Mouse (Mus musculus) testis, postnatal 14 days (tissue): ENCODE measurements around the gene Rab44.
A peak's percentile ranks its signal among the peaks of the same experiment; 100 is the strongest.
"Not testable (repeated sequence)": the region's sequence is repeated elsewhere in the genome, so short reads cannot be mapped to it uniquely, and the experiment has no call there.

Source experiments
- DNase-seq: peaks from one replicate; pipeline ENCODE4 v3.0.0; 2021; ENCODE audit warnings: low spot score

The Rab44 gene

DNA sequence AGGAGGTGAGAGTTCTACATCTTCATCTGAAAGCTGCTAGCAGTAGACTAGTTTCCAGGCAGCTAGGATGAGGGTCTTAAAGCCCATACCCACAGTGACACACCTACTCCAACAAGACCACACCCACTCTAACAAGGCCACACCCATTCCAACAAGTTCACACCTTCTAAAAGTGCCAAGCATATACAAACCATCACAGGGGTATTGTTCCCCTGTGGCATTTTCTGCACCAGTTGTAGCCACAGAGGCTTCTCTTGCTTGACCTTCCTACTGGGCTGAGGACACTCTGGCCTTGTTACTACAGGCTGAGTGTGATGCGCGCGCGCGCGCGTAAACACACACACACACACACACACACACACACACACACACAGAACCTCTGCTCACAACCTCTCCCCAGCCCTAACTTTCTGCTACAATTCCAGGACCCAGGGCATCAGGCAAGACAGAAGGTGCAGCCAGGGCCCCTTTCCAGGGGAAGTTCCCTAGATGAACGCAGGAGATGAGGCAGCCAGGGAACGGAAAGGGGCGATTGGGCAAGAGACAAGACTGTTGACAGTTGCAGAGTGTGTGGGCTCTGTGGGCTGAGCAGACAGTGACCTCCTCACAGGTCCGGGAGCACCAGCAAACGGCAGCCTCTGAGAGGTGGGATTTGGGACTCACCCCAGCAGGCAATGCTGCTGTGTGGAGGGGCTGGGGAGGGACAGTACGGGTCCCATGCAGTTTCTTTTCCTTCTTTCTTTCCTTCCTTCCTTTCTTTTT, at the start of gene Rab44:
Rab44 (plus strand) TSS at position 555 of the 762 bp plus-strand sequence.
- DNase-seq = no peak

DNA sequence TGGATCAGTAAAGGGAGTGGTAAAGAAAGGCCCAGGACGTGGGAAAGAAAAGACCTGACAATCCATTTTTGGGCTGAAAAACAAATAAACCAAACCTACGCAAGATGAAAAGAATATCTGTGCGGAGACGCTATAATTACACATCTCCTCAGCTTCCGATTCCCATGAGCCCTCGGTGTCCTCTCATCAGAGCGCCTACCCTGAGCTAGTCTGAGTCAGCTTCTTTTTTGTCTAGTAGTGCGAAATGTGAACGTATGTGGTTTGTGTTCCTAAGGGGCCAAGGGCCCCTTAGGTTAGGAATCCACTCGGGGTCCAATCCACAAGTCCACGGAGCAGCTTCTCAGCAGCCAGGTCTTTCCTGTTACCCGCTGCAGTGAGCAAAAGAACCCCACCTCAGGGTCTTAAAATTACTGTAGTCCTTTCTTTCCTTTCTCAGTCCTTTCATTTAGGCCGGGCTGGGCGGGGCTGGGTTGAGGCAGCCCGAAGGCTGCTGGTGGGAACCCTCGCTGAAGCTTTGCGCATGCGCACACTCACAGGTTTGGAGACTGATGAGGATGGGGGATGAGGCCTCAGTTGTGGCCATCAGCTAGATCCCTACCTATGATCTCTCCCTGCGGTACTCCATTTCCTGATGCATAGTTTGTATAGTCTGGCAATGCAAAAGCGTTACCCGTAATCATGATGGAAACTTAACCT, 48.6 kb upstream of the Rab44 start:
- no peak for DNase-seq

DNA sequence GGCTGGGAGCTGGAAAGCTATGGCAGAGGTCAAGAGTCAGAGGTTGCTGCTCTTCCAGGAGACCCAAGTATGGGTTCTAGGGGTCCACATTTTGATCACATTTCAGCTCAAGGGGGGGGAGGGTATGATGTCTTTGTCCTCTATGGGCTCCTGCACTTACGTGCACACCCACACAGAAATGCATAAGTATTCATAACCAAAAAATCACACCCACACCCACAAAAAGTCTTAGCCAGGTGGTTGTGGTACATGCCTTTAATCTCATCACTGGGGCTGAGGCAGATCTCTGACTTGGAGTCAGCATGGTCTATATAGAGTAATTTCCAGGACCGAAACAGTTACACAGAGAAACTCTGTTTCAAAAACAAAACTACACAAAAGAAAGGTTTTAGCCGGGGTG, 48.0 kb upstream of the Rab44 start:
- no peak for DNase-seq

DNA sequence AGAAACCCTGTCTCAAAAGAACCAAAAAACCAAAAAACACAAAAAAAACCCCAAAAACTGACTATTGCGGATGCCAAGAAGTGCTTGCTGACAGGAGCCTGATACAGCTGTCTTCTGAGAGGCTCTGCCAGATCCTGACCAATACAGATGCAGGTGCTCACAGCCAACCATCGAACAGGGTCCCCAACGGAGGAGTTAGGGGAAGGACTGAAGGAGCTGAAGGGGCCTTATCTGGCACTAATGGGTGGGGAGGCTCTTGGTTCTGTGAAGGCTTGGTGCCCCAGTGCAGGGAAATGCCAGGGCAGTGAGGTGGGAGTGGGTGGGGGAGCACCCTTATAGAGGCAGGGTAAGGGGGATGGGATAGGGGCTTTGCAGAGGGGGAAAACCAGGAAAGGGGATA, 46.5 kb upstream of the Rab44 start:
- DNase-seq = not testable (repeated sequence)

DNA sequence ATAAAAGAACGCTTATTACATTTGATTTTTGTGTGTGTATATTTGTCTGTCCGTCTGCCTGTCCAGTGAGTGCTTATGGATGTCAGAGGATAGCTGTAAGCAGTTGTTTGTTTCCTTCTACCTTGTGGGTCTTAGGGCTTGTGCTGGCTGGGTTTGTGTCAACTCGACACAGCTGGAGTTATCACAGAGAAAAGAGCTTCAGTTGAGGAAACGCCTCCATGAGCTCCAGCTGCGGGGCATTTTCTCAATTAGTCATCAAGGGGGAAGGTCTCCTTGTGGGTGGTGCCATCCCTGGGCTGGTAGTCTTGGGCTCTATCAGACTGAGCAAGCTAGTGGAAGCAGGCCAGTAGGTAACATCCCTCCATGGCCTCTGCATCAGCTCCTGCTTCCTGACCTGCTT, 46.1 kb upstream of the Rab44 start:
- no peak for DNase-seq

DNA sequence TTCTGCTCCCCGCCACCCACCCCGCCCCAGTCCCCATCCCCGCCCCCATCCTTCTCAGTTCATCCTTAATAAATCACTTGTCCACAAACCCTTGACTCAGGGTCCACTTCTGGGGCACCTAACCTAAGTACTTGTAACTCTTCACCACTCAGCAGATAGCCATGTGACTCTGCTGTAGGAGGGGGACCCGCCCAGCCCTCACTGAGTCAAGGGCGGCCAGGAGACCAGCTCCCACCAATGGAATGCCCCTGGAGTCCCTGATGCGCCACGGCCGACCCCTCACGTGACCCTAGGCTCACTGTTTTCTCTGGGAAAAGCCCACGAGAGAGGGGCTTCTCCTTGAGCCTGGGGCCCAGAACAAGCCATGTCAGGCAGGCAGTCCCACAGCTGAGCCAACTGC, 44.9 kb upstream of the Rab44 start:
- DNase-seq = no peak

DNA sequence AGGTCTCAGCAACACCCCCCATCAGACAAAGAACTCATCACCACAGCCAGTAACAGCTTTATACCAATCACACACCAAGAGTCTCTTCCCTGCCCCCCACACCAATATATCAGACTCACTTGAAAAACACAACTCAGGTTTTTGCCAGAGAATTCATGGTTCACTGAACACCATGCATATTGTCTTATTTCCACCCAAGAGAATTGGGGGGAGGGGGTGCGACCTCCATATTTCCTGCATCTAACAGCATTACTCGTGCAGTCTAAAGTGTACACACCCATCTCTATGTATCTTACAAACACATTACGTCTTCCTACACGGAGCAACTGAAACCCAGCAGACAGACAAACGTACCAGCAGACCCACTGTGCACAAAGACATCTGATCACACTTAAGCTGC, 42.1 kb upstream of the Rab44 start:
- no peak for DNase-seq

DNA sequence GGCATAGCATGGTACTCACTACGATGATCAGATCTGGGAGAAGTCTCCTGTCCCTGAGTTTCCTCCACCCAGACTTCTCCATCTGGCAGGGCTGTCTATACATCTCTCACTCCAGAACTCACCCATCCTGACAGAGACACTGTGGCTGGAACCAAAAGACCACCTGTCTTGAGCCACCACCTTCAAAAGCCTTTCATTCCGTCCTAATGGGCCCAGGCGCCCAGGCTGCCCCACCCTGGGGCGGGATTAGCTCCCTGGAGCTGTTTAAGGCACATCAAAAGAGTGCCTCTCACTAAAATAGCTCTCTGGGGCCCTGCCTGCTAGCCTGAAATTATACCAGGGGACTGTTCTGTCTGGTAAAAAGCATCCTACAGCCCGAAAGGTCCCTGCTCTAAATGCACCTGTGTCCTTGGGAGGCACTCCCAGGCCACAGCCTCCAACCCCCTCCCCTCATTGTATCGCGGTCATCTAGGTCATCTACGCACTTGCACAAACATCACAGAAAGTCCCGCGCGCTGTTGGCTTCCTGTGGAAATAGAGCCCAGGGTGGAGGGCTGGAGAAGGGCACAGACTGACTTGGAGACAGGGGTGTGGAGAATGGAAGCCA, 41.1 kb upstream of the Rab44 start:
- no peak for DNase-seq

DNA sequence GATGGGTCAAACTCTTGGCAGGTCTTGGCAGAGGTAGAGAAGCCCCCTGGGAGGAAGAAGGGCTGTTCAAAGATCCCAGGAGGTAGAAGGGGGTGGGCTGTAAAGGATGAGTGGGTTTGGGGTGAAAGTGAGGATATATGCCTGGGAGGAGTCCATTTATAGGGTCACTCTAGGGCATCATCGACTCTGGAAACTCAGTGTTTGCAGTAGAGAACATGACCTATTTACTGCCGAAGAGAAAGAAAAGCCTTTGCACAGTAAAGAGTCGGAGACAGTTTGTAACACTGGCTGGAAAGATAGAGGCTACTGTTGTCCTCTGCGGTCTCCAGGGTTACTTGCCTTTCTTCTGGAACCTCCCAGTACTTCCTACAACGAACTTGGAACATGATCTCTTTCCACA, 40.6 kb upstream of the Rab44 start:
- DNase-seq = no peak

DNA sequence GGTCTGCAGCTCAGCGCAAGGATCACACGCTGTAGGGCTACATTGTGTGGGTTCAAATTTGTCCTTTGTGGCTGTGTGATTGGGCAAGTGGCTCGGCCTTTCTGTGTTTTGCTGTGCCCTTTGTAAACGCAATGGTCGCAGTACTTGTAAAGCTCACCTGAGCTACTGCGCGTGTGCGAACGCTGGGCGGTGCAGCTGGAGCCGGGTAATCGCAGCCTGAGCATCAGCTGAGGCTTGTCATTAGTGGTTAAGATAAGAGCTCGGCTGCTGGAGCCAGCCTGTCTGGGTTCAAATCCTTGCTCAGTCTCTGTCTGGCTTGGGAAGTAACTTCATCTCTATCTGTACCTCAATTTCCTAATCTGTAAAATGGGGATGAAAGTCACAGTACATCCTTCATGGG, 39.9 kb upstream of the Rab44 start:
- DNase-seq = no peak

DNA sequence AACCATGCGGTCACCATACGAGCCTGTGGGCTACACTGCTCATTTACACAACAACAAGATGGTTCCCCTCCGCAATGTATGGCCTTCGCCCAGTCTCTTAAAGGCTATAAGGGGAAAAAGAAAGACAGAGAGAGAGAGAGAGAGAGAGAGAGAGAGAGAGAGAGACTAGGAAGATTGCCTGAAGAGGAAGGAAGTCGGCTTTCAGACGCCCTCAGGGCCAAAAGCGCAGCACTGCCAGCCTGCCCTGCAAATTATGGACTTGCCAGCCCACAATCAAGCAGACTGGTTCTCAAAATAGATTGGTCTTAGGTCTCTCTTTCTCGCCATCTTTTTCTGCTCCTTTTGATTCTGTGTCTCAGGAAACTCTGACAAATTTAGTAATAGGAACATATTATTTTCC, 37.7 kb upstream of the Rab44 start:
- DNase-seq = no peak

DNA sequence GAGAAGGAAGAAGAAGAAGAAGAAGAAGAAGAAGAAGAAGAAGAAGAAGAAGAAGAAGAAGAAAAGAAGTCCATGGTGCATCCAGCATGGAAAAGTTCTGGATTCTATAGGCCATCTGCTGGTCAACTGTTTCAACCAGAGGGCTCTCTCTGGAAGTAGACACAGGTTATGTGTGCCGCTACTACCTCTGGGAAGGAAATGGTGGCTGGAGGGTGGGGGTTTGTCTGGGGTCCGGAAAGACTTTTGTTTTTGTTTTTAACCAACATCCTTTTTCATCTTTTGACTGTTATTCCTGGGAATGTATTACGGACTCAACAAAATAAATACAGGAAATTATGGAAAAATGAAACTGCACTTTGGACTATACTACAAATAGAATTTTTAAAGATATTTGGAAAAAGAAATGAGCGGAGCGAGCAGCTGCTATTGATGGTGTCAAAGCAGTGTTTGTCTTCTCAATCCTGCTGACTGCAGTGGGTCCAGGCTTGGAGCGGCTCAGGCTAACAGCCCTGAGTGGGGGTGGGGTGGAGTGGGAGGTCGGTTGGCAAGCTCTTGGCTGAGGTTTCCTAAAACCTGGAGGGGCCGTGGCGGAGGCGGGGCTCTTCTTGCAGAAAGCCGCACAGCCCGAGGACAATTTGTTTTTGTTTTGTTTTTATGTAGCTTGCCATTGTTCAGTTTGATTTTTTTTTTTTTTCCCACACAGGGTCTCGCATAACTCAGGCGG, 36.0 kb upstream of the Rab44 start:
- DNase-seq = peak; percentile 40

DNA sequence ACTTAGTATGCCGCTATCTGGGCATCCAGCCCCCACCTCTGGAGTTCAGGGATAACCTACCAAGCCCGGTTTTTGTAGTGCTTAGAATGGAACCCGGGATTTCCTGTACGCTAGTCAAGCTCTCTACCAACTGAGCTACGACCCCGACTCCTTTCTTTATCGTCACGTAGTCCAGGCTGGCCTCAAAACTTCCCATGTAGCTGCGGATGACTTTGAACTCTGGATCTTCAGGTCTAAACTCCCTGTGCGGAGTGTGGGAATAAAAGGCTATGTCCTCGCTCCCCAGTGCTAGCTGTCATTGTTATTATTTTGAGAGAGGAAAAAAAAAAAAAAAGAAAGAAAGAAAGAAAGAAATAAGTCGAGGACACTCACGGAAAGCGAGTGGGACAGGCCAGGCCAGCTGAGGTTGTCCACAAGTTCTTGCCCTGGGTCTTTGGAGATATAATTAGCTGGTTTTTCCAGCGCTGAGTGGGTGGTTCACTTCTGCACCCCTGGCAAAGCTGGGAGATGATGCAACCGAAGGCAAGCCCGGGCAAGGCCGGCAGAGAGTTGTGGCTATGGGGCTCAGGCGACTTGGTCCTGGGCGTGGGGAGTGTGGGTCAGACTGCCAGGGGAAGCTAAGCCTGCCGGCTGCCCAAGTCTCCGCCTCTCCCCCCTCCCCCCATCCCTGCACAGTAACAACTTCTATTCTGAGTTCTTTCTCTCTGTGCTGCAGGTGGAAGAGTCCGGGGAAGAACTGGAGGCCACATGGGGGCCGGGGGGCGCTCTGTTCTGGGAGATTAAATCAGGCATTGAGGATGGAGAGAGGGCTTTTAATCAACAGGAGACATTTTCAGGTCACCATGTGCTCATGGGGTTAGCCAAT, 35.2 kb upstream of the Rab44 start:
- DNase-seq = peak; percentile 43

DNA sequence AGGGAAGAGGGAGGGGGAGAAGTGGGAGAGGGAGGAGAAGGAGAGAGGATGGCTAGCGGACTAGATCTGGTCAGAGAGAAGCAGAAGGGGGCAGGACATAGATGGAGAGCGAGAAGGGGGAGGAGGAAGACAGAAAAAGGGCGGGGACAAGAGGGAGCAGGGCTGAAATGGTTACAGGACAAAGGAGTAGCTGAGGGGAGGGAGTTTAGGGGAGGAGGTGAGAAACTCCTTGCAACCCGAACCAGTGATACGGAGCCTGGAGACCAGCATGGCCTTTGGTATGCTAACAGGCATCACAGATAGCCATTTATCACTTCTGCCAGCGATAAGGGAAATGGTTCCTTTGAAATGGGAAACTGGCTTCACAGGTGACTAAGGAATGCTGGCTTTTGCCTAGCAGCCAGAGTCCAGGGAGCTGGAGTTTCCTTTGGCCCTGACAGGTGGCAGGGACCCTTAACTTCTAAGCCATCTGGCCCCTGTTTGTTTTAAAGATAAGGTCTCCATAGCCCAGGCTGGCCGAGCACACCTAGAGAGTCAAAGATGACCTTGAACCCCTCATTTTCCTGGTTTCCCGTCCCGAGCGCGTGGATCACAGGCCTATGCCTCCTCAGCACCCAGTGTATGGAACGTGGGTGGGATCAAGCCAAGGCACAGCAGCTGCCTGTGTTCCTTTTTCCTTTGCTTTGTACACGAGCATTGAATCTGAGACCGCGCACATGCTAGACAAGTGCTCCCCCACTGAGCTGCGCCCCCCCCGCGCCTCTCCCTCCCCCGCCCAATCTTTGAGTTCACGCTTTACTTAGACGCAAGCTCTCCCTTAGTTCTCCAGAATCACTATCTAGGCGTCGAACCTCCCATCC, 33.0 kb upstream of the Rab44 start:
- no peak for DNase-seq

DNA sequence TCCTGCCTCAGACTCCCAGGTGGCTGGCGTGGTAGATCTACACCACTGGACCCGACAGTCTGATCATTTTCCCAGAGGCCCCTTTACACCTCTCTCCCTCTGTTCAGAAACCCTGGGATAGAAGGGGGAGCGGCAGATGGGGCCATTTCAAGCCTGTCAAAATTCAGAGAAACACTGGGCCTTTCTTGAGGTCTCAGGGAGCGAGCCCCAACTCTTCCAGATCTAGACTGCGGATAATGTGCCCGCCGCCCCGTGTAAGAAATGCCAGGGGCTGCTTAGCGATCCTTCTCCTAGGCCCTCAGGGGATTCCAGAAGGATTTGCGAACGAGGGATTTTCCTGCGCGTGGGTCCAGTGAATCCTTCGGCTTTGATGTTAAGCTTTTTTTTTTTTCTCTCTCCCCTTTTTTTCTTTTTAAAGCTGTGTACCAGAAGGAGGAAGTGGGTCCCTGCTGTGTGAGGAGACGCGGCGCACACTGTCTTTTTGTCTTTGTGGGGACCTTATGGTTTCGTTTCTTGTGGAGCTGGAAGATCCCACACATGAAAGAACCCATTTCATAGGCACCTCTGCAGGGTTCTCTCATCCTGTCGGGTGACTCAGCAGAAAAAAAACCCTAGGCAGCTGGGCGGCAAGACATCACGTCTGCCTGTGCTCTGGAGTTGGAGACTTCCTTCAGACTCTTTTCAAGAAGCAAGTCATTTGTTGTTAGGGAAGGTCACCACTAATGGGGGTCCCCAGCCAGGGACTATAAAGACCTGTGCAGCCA, 32.1 kb upstream of the Rab44 start:
- no peak for DNase-seq

DNA sequence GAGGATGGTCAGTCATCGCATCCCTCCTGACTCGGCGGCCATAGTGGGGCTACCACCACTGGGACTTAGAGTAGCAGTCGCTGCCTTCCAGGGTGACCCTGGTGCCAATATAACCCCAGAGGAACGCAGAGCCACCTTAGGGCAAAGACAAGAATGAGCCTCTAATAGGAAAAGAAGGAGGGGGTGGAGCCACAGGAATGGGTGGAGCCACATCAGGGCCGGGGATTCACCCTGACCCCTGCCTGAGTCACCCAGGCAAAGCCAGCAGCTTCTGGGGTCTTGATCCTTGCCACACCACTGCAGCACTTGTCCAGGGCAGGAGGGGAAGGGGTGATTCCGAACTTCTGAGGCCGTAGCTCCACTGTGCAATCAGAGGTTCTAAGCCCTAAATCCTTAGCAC, 30.4 kb upstream of the Rab44 start:
- DNase-seq = no peak

DNA sequence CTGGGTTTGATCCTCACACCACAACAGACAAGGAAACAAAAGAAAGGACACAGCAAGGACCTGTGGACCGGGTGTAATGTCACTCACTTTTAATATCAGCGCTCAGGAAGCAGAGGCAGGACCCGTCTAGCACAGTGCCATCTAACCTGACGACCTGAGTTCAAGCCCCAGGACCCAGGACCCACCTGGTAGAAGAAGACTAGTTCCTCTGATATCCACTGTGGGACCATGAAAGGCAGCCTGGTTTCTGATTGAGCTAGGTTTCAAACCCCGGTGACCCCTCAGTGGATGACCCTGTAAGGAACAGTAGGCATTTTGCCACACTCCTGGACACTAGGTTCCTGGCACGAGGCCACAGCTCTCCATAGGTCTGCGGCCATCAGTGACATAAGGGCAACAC, 29.3 kb upstream of the Rab44 start:
- no peak for DNase-seq

DNA sequence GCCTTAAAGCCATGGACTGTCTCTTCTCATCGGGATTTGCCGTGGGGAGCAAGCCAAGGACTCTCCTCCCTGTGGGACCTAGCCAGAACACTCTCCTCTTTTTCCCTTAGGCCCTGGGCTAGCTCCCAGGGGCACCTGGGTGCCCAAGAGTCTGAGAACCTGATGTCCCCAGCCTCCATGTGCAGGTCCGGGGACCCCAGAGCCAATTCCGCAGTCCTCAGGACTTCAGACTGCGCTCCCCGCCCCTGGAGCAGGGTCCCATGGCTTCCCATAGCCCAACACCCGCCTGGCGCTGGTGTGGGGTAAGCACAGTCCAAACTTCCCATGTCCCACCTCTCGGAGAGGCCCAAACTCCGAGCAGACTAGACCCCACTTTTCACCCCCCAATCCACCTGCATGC, 28.7 kb upstream of the Rab44 start:
- DNase-seq = no peak

DNA sequence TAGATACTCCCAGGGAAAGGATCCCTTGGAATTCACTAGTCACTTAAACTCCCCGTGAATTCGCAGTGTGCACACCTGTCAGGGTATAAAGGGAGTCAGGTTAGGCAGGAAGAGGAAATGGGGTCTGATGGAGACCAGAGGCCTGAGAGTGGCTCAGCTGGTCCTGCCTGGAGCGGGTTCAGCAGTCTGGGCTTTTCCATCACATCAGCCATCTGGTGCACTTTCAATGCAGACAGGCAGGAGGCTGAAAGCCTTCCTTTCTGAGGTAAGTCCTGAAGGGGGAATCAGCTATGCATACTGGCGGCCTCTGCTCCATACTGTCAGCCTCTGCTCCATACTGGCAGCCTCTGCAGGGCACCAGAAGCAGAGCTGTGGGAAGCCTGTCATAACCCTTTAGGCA, 27.0 kb upstream of the Rab44 start:
- DNase-seq = no peak

DNA sequence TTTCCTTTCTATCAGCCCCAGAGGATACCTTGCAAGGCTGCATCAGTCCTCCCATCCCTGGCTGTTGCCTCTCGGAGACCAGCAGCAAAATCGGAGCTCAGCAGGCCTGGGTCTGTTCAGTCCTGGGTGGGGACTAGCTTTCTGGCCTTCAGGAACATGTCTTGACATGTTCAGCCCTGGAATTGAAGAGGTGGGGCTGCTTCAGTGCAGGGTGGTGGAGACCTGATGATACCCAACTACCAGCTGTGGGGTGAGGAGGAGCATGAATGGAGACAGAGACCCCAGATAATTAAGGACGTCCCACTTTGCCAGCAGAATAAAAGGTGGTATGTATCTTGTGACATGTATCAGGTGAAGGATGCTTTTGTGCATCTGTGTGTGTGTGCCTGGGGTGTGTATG, 23.2 kb upstream of the Rab44 start, which contains the start of gene Cdkn1a:
Cdkn1a (plus strand) TSS at position 201 of the 400 bp plus-strand sequence.
- DNase-seq = no peak
